ENCODE assay signal across 24 mouse cellular contexts in genomic region chr5:150644926-150645325, GRCm38 (mm10). TPM values are rescaled to one million over a fixed set of nuclear protein-coding genes. Genes with fewer than 3 reads are reported as not detected.
DNase-seq lines count a peak whose midpoint lies in the region; ATAC-seq and TF ChIP-seq lines count a peak whose summit lies in the region.
"Had no signal": no experiment of that assay in that cellular context is flagged by ENCODE, and none has a peak within 500 bp of the region (broad histone marks: within the 10 kb centered on the region; RNA-seq: fewer than 3 reads in every experiment).

No protein-coding gene starts in this region.

- H3K4me3 ChIP-seq in liver, embryonic 13.5 days (replicated peaks): no peak overlapping the region
- H3K4me3 ChIP-seq in liver, postnatal 0 days (ENCODE audit: low read depth, low read length): no peak overlapping the region
- no peak overlapping the region for H3K4me3 ChIP-seq in kidney, embryonic 15.5 days (replicated peaks)
- H3K4me3 ChIP-seq: embryonic facial prominence, embryonic 12.5 days; forebrain, embryonic 12.5 days; heart, adult 2 months; heart, embryonic 15.5 days; hindbrain, embryonic 15.5 days had no signal

- H3K9me3 ChIP-seq in liver, embryonic 13.5 days (replicated peaks): no peaks in the 10 kb centered on the region
- no peaks in the 10 kb centered on the region for H3K9me3 ChIP-seq in liver, postnatal 0 days (ENCODE audit: low read length)
- H3K9me3 ChIP-seq in kidney, embryonic 15.5 days (replicated peaks): no peaks in the 10 kb centered on the region
- H3K9me3 ChIP-seq: embryonic facial prominence, embryonic 12.5 days; forebrain, embryonic 12.5 days; G1E; heart, embryonic 15.5 days; hindbrain, embryonic 15.5 days had no signal

- no peak for TF ChIP-seq CTCF in liver, postnatal 0 days (IDR thresholded peaks at IDR 0.05; ENCODE audit: low read depth)

- no peaks in the 10 kb centered on the region for H3K27me3 ChIP-seq in liver, embryonic 13.5 days
- no peaks in the 10 kb centered on the region for H3K27me3 ChIP-seq in liver, postnatal 0 days (ENCODE audit: insufficient read depth, low read length)
- no peaks in the 10 kb centered on the region for H3K27me3 ChIP-seq in kidney, embryonic 15.5 days
- H3K27me3 ChIP-seq: embryonic facial prominence, embryonic 12.5 days; forebrain, embryonic 12.5 days; heart, embryonic 15.5 days; hindbrain, embryonic 15.5 days had no signal

- no peak overlapping the region for H3K9ac ChIP-seq in liver, embryonic 13.5 days
- no peak overlapping the region for H3K9ac ChIP-seq in liver, postnatal 0 days (replicated peaks)
- no peak overlapping the region for H3K9ac ChIP-seq in kidney, embryonic 15.5 days
- H3K9ac ChIP-seq: embryonic facial prominence, embryonic 12.5 days; forebrain, embryonic 12.5 days; heart, embryonic 15.5 days; hindbrain, embryonic 15.5 days had no signal

- peak overlapping the region; percentile 74 for H3K27ac ChIP-seq in liver, embryonic 13.5 days
- no peak overlapping the region for H3K27ac ChIP-seq in liver, postnatal 0 days (ENCODE audit: low read depth)
- no peak overlapping the region for H3K27ac ChIP-seq in kidney, embryonic 15.5 days
- H3K27ac ChIP-seq: embryonic facial prominence, embryonic 12.5 days; forebrain, embryonic 12.5 days; heart, adult 2 months; heart, embryonic 15.5 days; hindbrain, embryonic 15.5 days had no signal

- peak overlapping the region; percentile 23 for H3K4me2 ChIP-seq in liver, embryonic 13.5 days
- H3K4me2 ChIP-seq in liver, postnatal 0 days (ENCODE audit: low read depth, low read length): no peak overlapping the region
- H3K4me2 ChIP-seq in kidney, embryonic 15.5 days: no peak overlapping the region
- H3K4me2 ChIP-seq: embryonic facial prominence, embryonic 12.5 days; forebrain, embryonic 12.5 days; heart, embryonic 11.5 days; heart, embryonic 15.5 days; hindbrain, embryonic 15.5 days had no signal

- DNase-seq in heart, adult 11 months: peak; percentile 11
- no peak for DNase-seq in heart, postnatal 4 days
- peak; percentile 15 for DNase-seq in liver, embryonic 13.5 days
- no peak for DNase-seq in liver, postnatal 0 days
- DNase-seq in retina, postnatal 1 day: no peak
- DNase-seq in kidney, postnatal 25 days: no peak
- DNase-seq: adrenal gland, postnatal 25 days; B cell, adult 2 months; cerebellum, adult 11 months; cerebellum, adult 8-10 months; cerebellum, postnatal 25 days; gastrocnemius, postnatal 10 days; heart, adult 2 months; heart, postnatal 14 days had no signal

- ATAC-seq in liver, embryonic 13.5 days (ENCODE audit: low read depth): peak; percentile 64
- peak; percentile 26; the same call in 1 of the 2 replicates for ATAC-seq in liver, postnatal 0 days
- no peak for ATAC-seq in kidney, embryonic 15.5 days (replicated peaks; ENCODE audit: low FRiP score)
- ATAC-seq: activated CD4-positive, CD25-positive, alpha-beta regulatory T cell, adult 4 months; CD4-positive, CD25-positive, alpha-beta regulatory T cell, adult 4 months; forebrain, embryonic 16.5 days had no signal

- H3K36me3 ChIP-seq in liver, embryonic 13.5 days: peaks cover 48% of the 10 kb centered on the region
- H3K36me3 ChIP-seq in liver, postnatal 0 days (replicated peaks; ENCODE audit: insufficient read depth, low read length): peaks cover 49% of the 10 kb centered on the region
- H3K36me3 ChIP-seq in kidney, embryonic 15.5 days: peaks cover 67% of the 10 kb centered on the region

- TF ChIP-seq EP300 in liver, postnatal 0 days (IDR thresholded peaks at IDR 0.05; ENCODE audit: low read depth): peak; percentile 57; the same call in 1 of the 2 replicates

- WGBS in liver, embryonic 13.5 days (ENCODE audit: insufficient replicate concordance): 42% methylated on average over 4 of the region's 4 CpGs
- WGBS in liver, postnatal 0 days (ENCODE audit: insufficient replicate concordance): 63% methylated on average over 4 of the region's 4 CpGs
- WGBS in kidney, embryonic 15.5 days: 92% methylated on average over 4 of the region's 4 CpGs

- H3K4me1 ChIP-seq in liver, embryonic 13.5 days (replicated peaks): peaks cover 28% of the 10 kb centered on the region
- H3K4me1 ChIP-seq in liver, postnatal 0 days (ENCODE audit: insufficient read depth): peaks cover 5% of the 10 kb centered on the region; the same call in 1 of the 2 replicates
- no peaks in the 10 kb centered on the region for H3K4me1 ChIP-seq in kidney, embryonic 15.5 days
- H3K4me1 ChIP-seq: embryonic facial prominence, embryonic 12.5 days; forebrain, embryonic 12.5 days; heart, embryonic 15.5 days; hindbrain, embryonic 15.5 days had no signal

RNA-seq across cellular contexts. Expression of gene N4bp2l2, which starts 21.1 kb away (rescaled TPM):
- 10 to 100 TPM; 62.4 to 62.9 TPM for total RNA-seq in heart, postnatal 4 days (2021)
- 19.7 and 27.5 TPM in 2 replicates for polyA plus RNA-seq in liver, embryonic 13.5 days (2015; fragmentation: Nextera tagmentation; extraction: Ambion mirVana)
- 21.4 and 24.7 TPM in 2 replicates for polyA plus RNA-seq in liver, postnatal 0 days (2015; fragmentation: Nextera tagmentation; extraction: Ambion mirVana)
- 40.2 and 41.6 TPM in 2 replicates for polyA plus RNA-seq in kidney, embryonic 15.5 days (2015; fragmentation: Nextera tagmentation; extraction: Ambion mirVana)

RNA-seq across cellular contexts. Expression of gene Pds5b, which starts 28.6 kb away (rescaled TPM):
- 10 to 100 TPM; 31.4 to 33.1 TPM for total RNA-seq in heart, postnatal 4 days (2021)
- polyA plus RNA-seq in liver, embryonic 13.5 days (2015; fragmentation: Nextera tagmentation; extraction: Ambion mirVana): 9.9 and 12.6 TPM in 2 replicates
- 4.4 and 5.2 TPM in 2 replicates for polyA plus RNA-seq in liver, postnatal 0 days (2015; fragmentation: Nextera tagmentation; extraction: Ambion mirVana)
- polyA plus RNA-seq in kidney, embryonic 15.5 days (2015; fragmentation: Nextera tagmentation; extraction: Ambion mirVana): 32.8 and 33.8 TPM in 2 replicates

RNA-seq across cellular contexts. Expression of gene N4bp2l1, which starts 47.9 kb away (rescaled TPM):
- 1 to 10 TPM; 2.5 to 2.6 TPM for total RNA-seq in heart, postnatal 4 days (2021)
- polyA plus RNA-seq in liver, embryonic 13.5 days (2015; fragmentation: Nextera tagmentation; extraction: Ambion mirVana): 7.4 and 8.5 TPM in 2 replicates
- 34.0 and 39.8 TPM in 2 replicates for polyA plus RNA-seq in liver, postnatal 0 days (2015; fragmentation: Nextera tagmentation; extraction: Ambion mirVana)
- 4.5 and 5.9 TPM in 2 replicates for polyA plus RNA-seq in kidney, embryonic 15.5 days (2015; fragmentation: Nextera tagmentation; extraction: Ambion mirVana)

Comparison
In these comparisons a context has a peak if more than half of its experiments do, and no peak if none do; other contexts are left out.
1. DNase-seq: peak in heart, adult 11 months (single experiment) and liver, embryonic 13.5 days (single experiment); none in heart, postnatal 4 days (single experiment), liver, postnatal 0 days (single experiment), retina, postnatal 1 day (single experiment) and kidney, postnatal 25 days (0 of 2).